Mouse (Mus musculus) liver, adult 2 months (tissue): Measurements from ENCODE around the gene Lca5.
A peak's percentile ranks its signal among the peaks of the same experiment; 100 is the strongest.

Experiments
- CTCF ChIP-seq: fragments of 200-500 bp; IDR thresholded peaks from 2 replicates; pipeline ENCODE4 v1.5.1; 2011; ENCODE audit warnings: low read depth, low read length, control low read depth
- POLR2A ChIP-seq: fragments of 200-500 bp; IDR thresholded peaks from 2 replicates; pipeline ENCODE4 v1.6.1; 2011; ENCODE audit warnings: low read length, control low read depth; ENCODE audit not compliant: insufficient read depth; ENCODE audit errors: extremely low read depth

DNA sequence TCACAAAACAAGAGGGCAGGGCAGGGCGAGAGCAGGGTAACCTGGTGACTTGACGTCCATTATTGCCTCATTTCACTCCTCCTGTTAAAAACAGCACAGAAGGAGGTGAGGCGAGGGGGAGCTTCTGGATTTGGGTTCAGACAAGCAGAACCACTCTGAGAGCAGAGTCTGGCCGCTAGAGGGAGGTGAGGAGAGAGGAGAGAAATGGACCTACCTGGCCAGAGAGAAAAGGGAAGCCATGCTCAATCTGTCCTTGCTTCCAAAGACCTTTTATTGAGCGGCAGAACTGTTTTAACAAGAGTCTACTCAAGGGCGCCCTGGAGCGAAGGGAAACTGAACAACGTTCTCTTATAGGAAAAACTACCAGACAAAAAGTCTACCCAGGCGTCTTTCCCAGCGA is 27.9 kb downstream of the Lca5 start:
- TF ChIP-seq POLR2A (no peak), CTCF (peak; percentile 20; the same call in 1 of the 2 replicates)
